Mouse (Mus musculus) small intestine, adult 10 weeks (tissue): Measurements from ENCODE around the gene Zfp503. TPM values are rescaled to one million over a fixed set of nuclear protein-coding genes. Genes with fewer than 3 reads are reported as not detected.

Experiments used
- polyA plus RNA-seq: library from polyadenylated mRNA; stranded (reverse); fragments of 350-450 nt; fragmentation: Illumina TruSeq; extraction: RNeasy Lipid Tissue Mini Kit (QIAGEN cat#74804); gene quantifications from one replicate; pipeline ENCODE4 v1.2.3, GENCODE M21; 2014; ENCODE audit warnings: low replicate concordance

Zfp503 gene
- polyA plus RNA-seq: 5.7 TPM

GRCm38 (mm10) chr14:21989291-21989913, at the start of gene Zfp503:
Gene Zfp503, minus strand, starts transcription at chr14:21989601.

DNA sequence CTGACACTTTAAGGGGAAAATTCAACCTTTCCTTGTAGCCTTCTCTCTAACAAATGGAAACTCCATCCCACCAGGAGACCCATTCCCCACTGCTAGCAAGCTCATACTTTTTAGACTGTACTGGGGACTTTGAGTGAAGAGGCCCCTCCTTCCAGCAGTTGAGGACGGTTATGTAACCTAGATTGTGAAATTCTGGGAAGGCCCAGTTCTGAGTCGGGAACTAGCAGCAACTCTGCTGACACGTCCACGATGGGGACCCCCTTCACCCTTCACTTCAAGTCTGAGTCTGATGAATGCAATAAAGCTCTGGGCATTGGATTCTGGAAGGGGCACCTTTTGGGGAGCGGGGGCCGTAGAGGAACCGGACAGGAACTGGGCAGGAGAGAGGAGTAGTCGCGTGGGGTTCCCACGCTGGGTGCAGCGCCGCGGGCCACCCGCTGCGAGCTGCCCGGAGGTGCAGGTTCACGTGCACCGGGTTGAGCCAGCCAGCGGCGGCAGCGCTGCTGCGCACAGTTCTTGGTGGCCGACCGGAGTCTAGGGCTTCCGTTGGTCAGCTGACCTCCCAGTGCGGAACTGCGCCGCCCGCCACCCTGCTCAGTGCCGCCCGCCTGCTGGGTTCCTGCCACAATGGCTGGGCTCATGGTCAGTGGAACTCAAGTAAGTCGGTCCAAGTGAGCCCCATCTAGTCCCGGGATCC, 30.0 kb upstream of the Zfp503 start, which contains the start of gene Lrmda:
Gene Lrmda, plus strand, starts transcription at position 461 of the 697 bp plus-strand sequence.

Other genes with a start within 250 kb of the Zfp503 start
- 75.0 TPM for gene Samd8, start 239.1 kb downstream of the Zfp503 start, polyA plus RNA-seq
- not detected for gene Dusp13, start 238.4 kb downstream of the Zfp503 start, polyA plus RNA-seq
- 700 TPM for gene Vdac2, start 164.4 kb downstream of the Zfp503 start, polyA plus RNA-seq
- not detected for gene Comtd1, start 140.6 kb downstream of the Zfp503 start, polyA plus RNA-seq
- not detected for gene Lrmda, start 30.1 kb upstream of the Zfp503 start, polyA plus RNA-seq